Mouse (Mus musculus): ENCODE measurements around the gene Scube3.

Gene Scube3

GRCm38 (mm10) chr17:28177540-28178046 is 35.7 kb downstream of the Scube3 start:
- DNase-seq: peak; percentile 57 to 81

GRCm38 (mm10) chr17:28180331-28180730 is 38.4 kb downstream of the Scube3 start:
- DNase-seq: peak in 1 of 2 experiments; percentile 43

GRCm38 (mm10) chr17:28180783-28181544 is 39.0 kb downstream of the Scube3 start:
- DNase-seq: no peak

- no peak for DNase-seq
Measured at GRCm38 (mm10) chr17:28184971-28185638, 43.2 kb downstream of the Scube3 start.

- DNase-seq: peak; percentile 32 to 51
Measured at GRCm38 (mm10) chr17:28188313-28188712, 46.4 kb downstream of the Scube3 start.

GRCm38 (mm10) chr17:28192754-28193153 is 50.8 kb downstream of the Scube3 start:
- no peak for DNase-seq

GRCm38 (mm10) chr17:28193559-28193958 is 51.6 kb downstream of the Scube3 start:
- no peak for DNase-seq

GRCm38 (mm10) chr17:28195033-28195432 is 53.1 kb downstream of the Scube3 start:
- DNase-seq: no peak

- peak; percentile 19 to 59 for DNase-seq
Measured at GRCm38 (mm10) chr17:28197646-28198045, 55.7 kb downstream of the Scube3 start.

GRCm38 (mm10) chr17:28201982-28202381 is 60.0 kb downstream of the Scube3 start:
- DNase-seq: no peak

GRCm38 (mm10) chr17:28204052-28204720 is 62.2 kb downstream of the Scube3 start:
- peak; percentile 47 to 60 for DNase-seq

GRCm38 (mm10) chr17:28205443-28205842 is 63.5 kb downstream of the Scube3 start:
- no peak for DNase-seq

GRCm38 (mm10) chr17:28207092-28207491 is 65.2 kb downstream of the Scube3 start:
- no peak for DNase-seq

GRCm38 (mm10) chr17:28207591-28208313 is 65.8 kb downstream of the Scube3 start, which contains the start of gene Def6:
Def6 (plus strand) TSS chr17:28207778.
- DNase-seq: peak; percentile 77 to 88

- no peak for DNase-seq
Measured at GRCm38 (mm10) chr17:28208314-28208612, 66.3 kb downstream of the Scube3 start.

- DNase-seq: no peak
Measured at GRCm38 (mm10) chr17:28209457-28210110, 67.6 kb downstream of the Scube3 start.

GRCm38 (mm10) chr17:28211921-28212341 is 70.0 kb downstream of the Scube3 start:
- no peak for DNase-seq

- DNase-seq: no peak
Measured at GRCm38 (mm10) chr17:28212391-28212790, 70.5 kb downstream of the Scube3 start.

GRCm38 (mm10) chr17:28213236-28213635 is 71.3 kb downstream of the Scube3 start:
- no peak for DNase-seq

GRCm38 (mm10) chr17:28216791-28217190 is 74.8 kb downstream of the Scube3 start:
- DNase-seq: no peak

GRCm38 (mm10) chr17:28217721-28218649 is 76.0 kb downstream of the Scube3 start:
- peak in 1 of 2 experiments; percentile 42 for DNase-seq

All from kidney, postnatal 25 days (tissue).